Mouse (Mus musculus) liver, embryonic 15.5 days (tissue): Measurements from ENCODE around the gene Efna3. TPM values are rescaled to one million over a fixed set of nuclear protein-coding genes. Genes with fewer than 3 reads are reported as not detected.
A peak's percentile ranks its signal among the peaks of the same experiment; 100 is the strongest.

ENCODE experiments used
- ATAC-seq: fragments of 200-750 bp; cut with Nextera tagmentation; 2 replicates; pipeline ENCODE4 v1.8.0; 2017; ENCODE audit warnings: moderate number of reproducible peaks, mild to moderate bottlenecking, moderate library complexity; ENCODE audit not compliant: insufficient read depth
- H3K27ac ChIP-seq: fragments of 300-500 bp; sonication (generic); replicated peaks from 2 replicates; pipeline ENCODE4 v1.5.1; 2015; ENCODE audit warnings: mild to moderate bottlenecking, inconsistent platforms
- H3K27me3 ChIP-seq: fragments of 300-500 bp; sonication (generic); 2 replicates; pipeline ENCODE4 v1.6.1; 2015; ENCODE audit warnings: mild to moderate bottlenecking, inconsistent platforms
- H3K36me3 ChIP-seq: fragments of 300-500 bp; sonication (generic); replicated peaks from 2 replicates; pipeline ENCODE4 v1.6.1; 2015; ENCODE audit warnings: moderate library complexity, mild to moderate bottlenecking, inconsistent platforms
- H3K4me1 ChIP-seq: fragments of 300-500 bp; sonication (generic); replicated peaks from 2 replicates; pipeline ENCODE4 v1.6.1; 2015; ENCODE audit warnings: inconsistent platforms
- H3K4me2 ChIP-seq: fragments of 300-500 bp; sonication (generic); 2 replicates; pipeline ENCODE4 v1.6.1; 2015; ENCODE audit warnings: moderate library complexity, mild to moderate bottlenecking, inconsistent platforms
- H3K4me3 ChIP-seq: fragments of 300-500 bp; sonication (generic); replicated peaks from 2 replicates; pipeline ENCODE4 v1.5.1; 2015; ENCODE audit warnings: mild to moderate bottlenecking, inconsistent platforms
- H3K9ac ChIP-seq: fragments of 300-500 bp; sonication (generic); 2 replicates; pipeline ENCODE4 v1.6.1; 2015; ENCODE audit warnings: moderate library complexity, mild to moderate bottlenecking, inconsistent platforms
- H3K9me3 ChIP-seq: fragments of 300-500 bp; sonication (generic); replicated peaks from 2 replicates; pipeline ENCODE4 v1.6.1; 2016; ENCODE audit warnings: inconsistent platforms
- WGBS: fragments of 180-500 bp; shearing (Covaris S2); methylation state at CpG from one replicate; pipeline ENCODE4 v1.1.7; 2015; ENCODE audit warnings: mixed read lengths; ENCODE audit not compliant: insufficient replicate concordance; 5-methylcytosine and 5-hydroxymethylcytosine counted together
- polyA plus RNA-seq: library from polyadenylated mRNA; unstranded; fragments of >200 nt; fragmentation: Nextera tagmentation; extraction: Ambion mirVana; gene quantifications from 2 replicates; pipeline ENCODE4 v1.2.1, GENCODE M21; 2015

Efna3 gene
- polyA plus RNA-seq, 1 experiment from 2014 or later = 0.18 TPM

- WGBS = 2% methylated on average over 66 of the region's 66 CpGs
- no peak overlapping the region for H3K9ac ChIP-seq
- H3K27ac ChIP-seq = no peak overlapping the region
- H3K9me3 ChIP-seq = no peaks in the 10 kb centered on the region
- ATAC-seq = no peak
- peak overlapping the region; percentile 68 for H3K4me2 ChIP-seq
- H3K36me3 ChIP-seq = no peaks in the 10 kb centered on the region
- peaks cover 38% of the 10 kb centered on the region for H3K4me1 ChIP-seq
- H3K27me3 ChIP-seq = peaks cover 100% of the 10 kb centered on the region
- H3K4me3 ChIP-seq = peak overlapping the region; percentile 17
These were observed 1.3 kb downstream of the Efna3 start for GRCm38 (mm10) chr3:89321183-89322130.

- H3K4me2 ChIP-seq = peak overlapping the region; percentile 68
- no peak overlapping the region for H3K27ac ChIP-seq
- peaks cover 100% of the 10 kb centered on the region for H3K27me3 ChIP-seq
- H3K9me3 ChIP-seq = no peaks in the 10 kb centered on the region
- H3K4me3 ChIP-seq = peak overlapping the region; percentile 17
- H3K36me3 ChIP-seq = no peaks in the 10 kb centered on the region
- H3K9ac ChIP-seq = no peak overlapping the region
- ATAC-seq = no peak
- H3K4me1 ChIP-seq = peaks cover 45% of the 10 kb centered on the region
- under 1% methylated on average over 41 of the region's 41 CpGs for WGBS
These were observed 2.1 kb downstream of the Efna3 start for GRCm38 (mm10) chr3:89320581-89321182.

GRCm38 (mm10) chr3:89319591-89320350 lies 3.0 kb downstream of the Efna3 start:
- 3% methylated on average over 58 of the region's 58 CpGs for WGBS
- H3K36me3 ChIP-seq = no peaks in the 10 kb centered on the region
- ATAC-seq = no peak
- peak overlapping the region; percentile 36 for H3K4me3 ChIP-seq
- no peak overlapping the region for H3K27ac ChIP-seq
- H3K9me3 ChIP-seq = no peaks in the 10 kb centered on the region
- H3K4me1 ChIP-seq = peaks cover 53% of the 10 kb centered on the region
- peak overlapping the region; percentile 54 for H3K4me2 ChIP-seq
- H3K27me3 ChIP-seq = peaks cover 100% of the 10 kb centered on the region
- no peak overlapping the region for H3K9ac ChIP-seq

- H3K4me2 ChIP-seq = peak overlapping the region; percentile 54; the same call in 1 of the 2 replicates
- no peaks in the 10 kb centered on the region for H3K36me3 ChIP-seq
- no peak for ATAC-seq
- H3K4me1 ChIP-seq = peaks cover 53% of the 10 kb centered on the region
- no peaks in the 10 kb centered on the region for H3K9me3 ChIP-seq
- no peak overlapping the region for H3K9ac ChIP-seq
- 19% methylated on average over 21 of the region's 21 CpGs for WGBS
- no peak overlapping the region for H3K27ac ChIP-seq
- H3K4me3 ChIP-seq = peak overlapping the region; percentile 36; the same call in 1 of the 2 replicates
- H3K27me3 ChIP-seq = peaks cover 100% of the 10 kb centered on the region
These were observed 3.7 kb downstream of the Efna3 start for GRCm38 (mm10) chr3:89318971-89319590.

- 64% methylated on average over 8 of the region's 8 CpGs for WGBS
- Histone ChIP-seq H3K4me1 (peaks cover 53% of the 10 kb centered on the region), H3K9ac (no peak overlapping the region), H3K27ac (no peak overlapping the region), H3K9me3 (no peaks in the 10 kb centered on the region), H3K27me3 (peaks cover 95% of the 10 kb centered on the region), H3K4me2 (no peak overlapping the region), H3K36me3 (no peaks in the 10 kb centered on the region), H3K4me3 (no peak overlapping the region)
- no peak for ATAC-seq
These were observed 4.4 kb downstream of the Efna3 start for GRCm38 (mm10) chr3:89318316-89318715.

- Histone ChIP-seq H3K9ac (no peak overlapping the region), H3K9me3 (no peaks in the 10 kb centered on the region), H3K4me1 (peaks cover 44% of the 10 kb centered on the region), H3K27me3 (peaks cover 84% of the 10 kb centered on the region), H3K27ac (no peak overlapping the region), H3K36me3 (no peaks in the 10 kb centered on the region), H3K4me2 (no peak overlapping the region), H3K4me3 (no peak overlapping the region)
- WGBS = 49% methylated on average over 6 of the region's 6 CpGs
- no peak for ATAC-seq
These were observed 5.5 kb downstream of the Efna3 start for GRCm38 (mm10) chr3:89317246-89317645.

- ATAC-seq = no peak
- Histone ChIP-seq H3K36me3 (no peaks in the 10 kb centered on the region), H3K4me3 (no peak overlapping the region), H3K4me2 (peak overlapping the region; percentile 51; the same call in 1 of the 2 replicates), H3K27ac (no peak overlapping the region), H3K9ac (no peak overlapping the region), H3K9me3 (no peaks in the 10 kb centered on the region), H3K27me3 (peaks cover 80% of the 10 kb centered on the region), H3K4me1 (peaks cover 42% of the 10 kb centered on the region)
- WGBS = 0% methylated on average over 4 of the region's 4 CpGs
These were observed 5.9 kb downstream of the Efna3 start for GRCm38 (mm10) chr3:89316833-89317232.

- peak; percentile 37; the same call in 1 of the 2 replicates for ATAC-seq
- H3K27ac ChIP-seq = no peak overlapping the region
- 11% methylated on average over 40 of the region's 40 CpGs for WGBS
These were observed 6.6 kb downstream of the Efna3 start for GRCm38 (mm10) chr3:89315930-89316831.

GRCm38 (mm10) chr3:89315195-89315929 lies 7.4 kb downstream of the Efna3 start:
- 7% methylated on average over 26 of the region's 26 CpGs for WGBS
- Histone ChIP-seq H3K27ac (no peak overlapping the region), H3K4me3 (0 out of 2 replicates have a peak overlapping the region, but pooled peaks have one; percentile 7), H3K36me3 (no peaks in the 10 kb centered on the region), H3K9me3 (no peaks in the 10 kb centered on the region), H3K27me3 (peaks cover 65% of the 10 kb centered on the region), H3K4me2 (peak overlapping the region; percentile 51), H3K9ac (no peak overlapping the region), H3K4me1 (peaks cover 27% of the 10 kb centered on the region)
- ATAC-seq = no peak

More at GRCm38 (mm10) chr3:89315930-89316831, 6.6 kb downstream of the Efna3 start:
- no peaks in the 10 kb centered on the region for H3K36me3 ChIP-seq
- H3K27me3 ChIP-seq = peaks cover 73% of the 10 kb centered on the region
- H3K4me2 ChIP-seq = peak overlapping the region; percentile 51
- H3K4me3 ChIP-seq = no peak overlapping the region
- H3K9me3 ChIP-seq = no peaks in the 10 kb centered on the region
- no peak overlapping the region for H3K9ac ChIP-seq
- peaks cover 35% of the 10 kb centered on the region for H3K4me1 ChIP-seq
